Mouse (Mus musculus): ENCODE results near the gene Lamtor4. TPM values are rescaled to one million over a fixed set of nuclear protein-coding genes. Genes with fewer than 3 reads are reported as not detected.

Lamtor4 gene
- polyA plus RNA-seq, 1 experiment from 2014 or later: 47.8 TPM

GRCm38 (mm10) chr5:138256966-138257584, 1.8 kb downstream of the Lamtor4 start:
- 90% methylated on average over 10 of the region's 10 CpGs for WGBS

GRCm38 (mm10) chr5:138257585-138257978, 2.3 kb downstream of the Lamtor4 start:
- H3K36me3 ChIP-seq (ENCODE audit: control insufficient read depth, insufficient read depth, low read length): peaks cover 25% of the 10 kb centered on the region
- 97% methylated on average over 4 of the region's 4 CpGs for WGBS
- ATAC-seq (ENCODE audit: low FRiP score): no peak

More at GRCm38 (mm10) chr5:138256966-138257584, 1.8 kb downstream of the Lamtor4 start:
- Histone ChIP-seq H3K4me2 (no peak overlapping the region), H3K36me3 (ENCODE audit: control insufficient read depth, insufficient read depth, low read length) (peaks cover 25% of the 10 kb centered on the region), H3K4me1 (ENCODE audit: control insufficient read depth, insufficient read depth, low read length) (peaks cover 9% of the 10 kb centered on the region), H3K27ac (ENCODE audit: low read depth, low read length) (no peak overlapping the region), H3K9me3 (ENCODE audit: control insufficient read depth, low read length) (no peaks in the 10 kb centered on the region), H3K27me3 (ENCODE audit: control insufficient read depth, insufficient read depth, low read length) (no peaks in the 10 kb centered on the region), H3K9ac (ENCODE audit: low read length) (no peak overlapping the region), H3K4me3 (ENCODE audit: low read depth, low read length) (no peak overlapping the region)
- DNase-seq (ENCODE audit: low spot score, missing footprints) (no peak), ATAC-seq (ENCODE audit: low FRiP score) (no peak)

GRCm38 (mm10) chr5:138258078-138258477, 2.8 kb downstream of the Lamtor4 start:
- Histone ChIP-seq H3K9ac (ENCODE audit: low read length) (no peak overlapping the region), H3K27ac (ENCODE audit: low read depth, low read length) (no peak overlapping the region), H3K4me2 (no peak overlapping the region), H3K4me3 (ENCODE audit: low read depth, low read length) (no peak overlapping the region), H3K9me3 (ENCODE audit: control insufficient read depth, low read length) (no peaks in the 10 kb centered on the region), H3K4me1 (ENCODE audit: control insufficient read depth, insufficient read depth, low read length) (peaks cover 16% of the 10 kb centered on the region), H3K27me3 (ENCODE audit: control insufficient read depth, insufficient read depth, low read length) (no peaks in the 10 kb centered on the region), H3K36me3 (ENCODE audit: control insufficient read depth, insufficient read depth, low read length) (peaks cover 25% of the 10 kb centered on the region)
- 81% methylated on average over 3 of the region's 3 CpGs for WGBS
- DNase-seq (ENCODE audit: low spot score, missing footprints): no peak
- no peak for ATAC-seq (ENCODE audit: low FRiP score)

More at GRCm38 (mm10) chr5:138257585-138257978, 2.3 kb downstream of the Lamtor4 start:
- no peak overlapping the region for H3K27ac ChIP-seq (ENCODE audit: low read depth, low read length)
- H3K9ac ChIP-seq (ENCODE audit: low read length): no peak overlapping the region
- peaks cover 11% of the 10 kb centered on the region for H3K4me1 ChIP-seq (ENCODE audit: control insufficient read depth, insufficient read depth, low read length)
- H3K4me3 ChIP-seq (ENCODE audit: low read depth, low read length): no peak overlapping the region
- no peaks in the 10 kb centered on the region for H3K27me3 ChIP-seq (ENCODE audit: control insufficient read depth, insufficient read depth, low read length)
- H3K9me3 ChIP-seq (ENCODE audit: control insufficient read depth, low read length): no peaks in the 10 kb centered on the region
- no peak overlapping the region for H3K4me2 ChIP-seq
- DNase-seq (ENCODE audit: low spot score, missing footprints): no peak

- no peak overlapping the region for H3K27ac ChIP-seq (ENCODE audit: low read depth, low read length)
- DNase-seq (ENCODE audit: low spot score, missing footprints) (no peak), ATAC-seq (ENCODE audit: low FRiP score) (no peak)
- no peak overlapping the region for H3K4me3 ChIP-seq (ENCODE audit: low read depth, low read length)
- H3K27me3 ChIP-seq (ENCODE audit: control insufficient read depth, insufficient read depth, low read length): no peaks in the 10 kb centered on the region
- no peak overlapping the region for H3K9ac ChIP-seq (ENCODE audit: low read length)
- peaks cover 25% of the 10 kb centered on the region for H3K36me3 ChIP-seq (ENCODE audit: control insufficient read depth, insufficient read depth, low read length)
- H3K4me2 ChIP-seq: no peak overlapping the region
- 97% methylated on average over 6 of the region's 6 CpGs for WGBS
- peaks cover 19% of the 10 kb centered on the region for H3K4me1 ChIP-seq (ENCODE audit: control insufficient read depth, insufficient read depth, low read length)
- H3K9me3 ChIP-seq (ENCODE audit: control insufficient read depth, low read length): no peaks in the 10 kb centered on the region
Measured at GRCm38 (mm10) chr5:138258542-138258941, 3.3 kb downstream of the Lamtor4 start.

GRCm38 (mm10) chr5:138258993-138259392, 3.7 kb downstream of the Lamtor4 start:
- WGBS: 89% methylated on average over 7 of the region's 7 CpGs
- Histone ChIP-seq H3K4me1 (ENCODE audit: control insufficient read depth, insufficient read depth, low read length) (peaks cover 19% of the 10 kb centered on the region), H3K4me2 (no peak overlapping the region), H3K27ac (ENCODE audit: low read depth, low read length) (no peak overlapping the region), H3K9ac (ENCODE audit: low read length) (no peak overlapping the region), H3K36me3 (ENCODE audit: control insufficient read depth, insufficient read depth, low read length) (peaks cover 25% of the 10 kb centered on the region), H3K9me3 (ENCODE audit: control insufficient read depth, low read length) (no peaks in the 10 kb centered on the region), H3K27me3 (ENCODE audit: control insufficient read depth, insufficient read depth, low read length) (no peaks in the 10 kb centered on the region), H3K4me3 (ENCODE audit: low read depth, low read length) (no peak overlapping the region)
- ATAC-seq (ENCODE audit: low FRiP score) (no peak), DNase-seq (ENCODE audit: low spot score, missing footprints) (no peak)

GRCm38 (mm10) chr5:138260051-138260450, 4.8 kb downstream of the Lamtor4 start:
- Histone ChIP-seq H3K27me3 (ENCODE audit: control insufficient read depth, insufficient read depth, low read length) (no peaks in the 10 kb centered on the region), H3K4me1 (ENCODE audit: control insufficient read depth, insufficient read depth, low read length) (peaks cover 23% of the 10 kb centered on the region), H3K36me3 (ENCODE audit: control insufficient read depth, insufficient read depth, low read length) (peaks cover 25% of the 10 kb centered on the region), H3K4me3 (ENCODE audit: low read depth, low read length) (no peak overlapping the region), H3K4me2 (no peak overlapping the region), H3K27ac (ENCODE audit: low read depth, low read length) (no peak overlapping the region), H3K9ac (ENCODE audit: low read length) (no peak overlapping the region), H3K9me3 (ENCODE audit: control insufficient read depth, low read length) (no peaks in the 10 kb centered on the region)
- 90% methylated on average over 10 of the region's 10 CpGs for WGBS
- DNase-seq (ENCODE audit: low spot score, missing footprints) (no peak), ATAC-seq (ENCODE audit: low FRiP score) (no peak)

- ATAC-seq (ENCODE audit: low FRiP score) (no peak), DNase-seq (ENCODE audit: low spot score, missing footprints) (no peak)
- Histone ChIP-seq H3K4me3 (ENCODE audit: low read depth, low read length) (no peak overlapping the region), H3K4me2 (no peak overlapping the region), H3K36me3 (ENCODE audit: control insufficient read depth, insufficient read depth, low read length) (peaks cover 25% of the 10 kb centered on the region), H3K9ac (ENCODE audit: low read length) (no peak overlapping the region), H3K9me3 (ENCODE audit: control insufficient read depth, low read length) (no peaks in the 10 kb centered on the region), H3K27me3 (ENCODE audit: control insufficient read depth, insufficient read depth, low read length) (no peaks in the 10 kb centered on the region), H3K4me1 (ENCODE audit: control insufficient read depth, insufficient read depth, low read length) (peaks cover 21% of the 10 kb centered on the region), H3K27ac (ENCODE audit: low read depth, low read length) (no peak overlapping the region)
- WGBS: 92% methylated on average over 11 of the region's 11 CpGs
Measured at GRCm38 (mm10) chr5:138260834-138261233, 5.6 kb downstream of the Lamtor4 start.

GRCm38 (mm10) chr5:138262001-138262400, 6.7 kb downstream of the Lamtor4 start:
- no peak for DNase-seq (ENCODE audit: low spot score, missing footprints)
- Histone ChIP-seq H3K9ac (ENCODE audit: low read length) (no peak overlapping the region), H3K4me2 (no peak overlapping the region), H3K9me3 (ENCODE audit: control insufficient read depth, low read length) (no peaks in the 10 kb centered on the region), H3K36me3 (ENCODE audit: control insufficient read depth, insufficient read depth, low read length) (peaks cover 28% of the 10 kb centered on the region), H3K4me1 (ENCODE audit: control insufficient read depth, insufficient read depth, low read length) (peaks cover 16% of the 10 kb centered on the region), H3K27ac (ENCODE audit: low read depth, low read length) (no peak overlapping the region), H3K4me3 (ENCODE audit: low read depth, low read length) (no peak overlapping the region), H3K27me3 (ENCODE audit: control insufficient read depth, insufficient read depth, low read length) (no peaks in the 10 kb centered on the region)
- 79% methylated on average over 4 of the region's 4 CpGs for WGBS
- no peak for ATAC-seq (ENCODE audit: low FRiP score)

- DNase-seq (ENCODE audit: low spot score, missing footprints): no peak
- H3K27me3 ChIP-seq (ENCODE audit: control insufficient read depth, insufficient read depth, low read length): no peaks in the 10 kb centered on the region
- WGBS: 71% methylated on average over 18 of the region's 18 CpGs
- no peak overlapping the region for H3K27ac ChIP-seq (ENCODE audit: low read depth, low read length)
- peak overlapping the region; percentile 81 for H3K9ac ChIP-seq (ENCODE audit: low read length)
- peaks cover 28% of the 10 kb centered on the region for H3K36me3 ChIP-seq (ENCODE audit: control insufficient read depth, insufficient read depth, low read length)
- peak overlapping the region; percentile 93 for H3K4me2 ChIP-seq
- ATAC-seq (ENCODE audit: low FRiP score): no peak
- H3K9me3 ChIP-seq (ENCODE audit: control insufficient read depth, low read length): no peaks in the 10 kb centered on the region
- H3K4me3 ChIP-seq (ENCODE audit: low read depth, low read length): peak overlapping the region; percentile 66
- peaks cover 16% of the 10 kb centered on the region for H3K4me1 ChIP-seq (ENCODE audit: control insufficient read depth, insufficient read depth, low read length)
Measured at GRCm38 (mm10) chr5:138262582-138263240, 7.4 kb downstream of the Lamtor4 start.

Measured in midbrain, embryonic 11.5 days (tissue).